Mouse (Mus musculus) kidney, embryonic 16.5 days (tissue): ENCODE results near the gene Zcchc4. TPM values are rescaled to one million over a fixed set of nuclear protein-coding genes. Genes with fewer than 3 reads are reported as not detected.

Source experiments
- ATAC-seq: fragments of 200-750 bp; cut with Nextera tagmentation; 2 replicates; pipeline ENCODE4 v1.8.0; 2017; ENCODE audit warnings: moderate TSS enrichment; ENCODE audit not compliant: low FRiP score, low TSS enrichment
- H3K27ac ChIP-seq: fragments of 300-500 bp; sonication (generic); 2 replicates; pipeline ENCODE4 v1.5.1; 2014; ENCODE audit warnings: low read length
- H3K27me3 ChIP-seq: fragments of 300-500 bp; sonication (generic); 2 replicates; pipeline ENCODE4 v1.6.1; 2014; ENCODE audit warnings: low read length, control low read depth, mixed read lengths; ENCODE audit not compliant: insufficient read depth
- H3K36me3 ChIP-seq: fragments of 300-500 bp; sonication (generic); 2 replicates; pipeline ENCODE4 v1.6.1; 2014; ENCODE audit warnings: low read length, control low read depth, mixed read lengths; ENCODE audit not compliant: insufficient read depth
- H3K4me1 ChIP-seq: fragments of 300-500 bp; sonication (generic); 2 replicates; pipeline ENCODE4 v1.6.1; 2014; ENCODE audit warnings: low read length, control low read depth, mixed read lengths; ENCODE audit not compliant: insufficient read depth
- H3K4me2 ChIP-seq: fragments of 300-500 bp; sonication (generic); replicated peaks from 2 replicates; pipeline ENCODE4 v1.6.1; 2014; ENCODE audit warnings: low read depth, low read length
- H3K4me3 ChIP-seq: fragments of 300-500 bp; sonication (generic); 2 replicates; pipeline ENCODE4 v1.5.1; 2014; ENCODE audit warnings: mild to moderate bottlenecking, low read length
- H3K9ac ChIP-seq: fragments of 300-500 bp; sonication (generic); replicated peaks from 2 replicates; pipeline ENCODE4 v1.6.1; 2014; ENCODE audit warnings: low read length
- H3K9me3 ChIP-seq: fragments of 300-500 bp; sonication (generic); 2 replicates; pipeline ENCODE4 v1.6.1; 2016; ENCODE audit warnings: low read length, control low read depth
- WGBS: fragments of 180-500 bp; shearing (Covaris S2); extraction: QIAGEN DNeasy Blood & Tissue Kit; methylation state at CpG from one replicate; pipeline ENCODE4 v1.1.7; 2014; 5-methylcytosine and 5-hydroxymethylcytosine counted together
- polyA plus RNA-seq: library from polyadenylated mRNA; unstranded; fragments of >200 nt; fragmentation: Nextera tagmentation; extraction: Ambion mirVana; gene quantifications from 2 replicates; pipeline ENCODE4 v1.2.1, GENCODE M21; 2015

The Zcchc4 gene
- polyA plus RNA-seq, result 15.8 and 18.3 TPM in 2 replicates

DNA sequence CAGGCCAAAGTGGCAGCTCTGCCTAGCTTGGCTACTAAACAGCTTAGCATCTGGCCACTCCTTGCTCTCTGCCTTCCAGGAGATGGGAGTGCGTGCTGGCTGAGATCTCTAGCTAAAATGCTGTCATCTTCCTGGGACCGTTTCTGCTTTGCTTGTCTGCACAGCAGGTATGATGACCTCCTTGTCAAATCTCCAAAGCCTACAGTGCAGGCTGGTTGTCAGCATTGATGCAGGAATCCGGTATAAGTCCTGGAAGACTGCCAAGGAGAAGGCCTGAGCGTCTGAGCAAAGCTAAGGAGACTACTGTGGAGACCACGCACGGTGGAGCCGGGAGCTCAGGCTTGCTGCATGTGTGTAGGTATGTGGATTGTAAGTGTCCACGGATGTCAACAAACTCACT, at the start of gene Zcchc4:
Gene Zcchc4, plus strand, starts transcription at position 173 of the 400 bp plus-strand sequence.
- Histone ChIP-seq H3K4me1 (no peaks in the 10 kb centered on the region), H3K9me3 (no peaks in the 10 kb centered on the region), H3K4me2 (no peak within 1 kb of the TSS), H3K4me3 (no peak within 1 kb of the TSS), H3K27me3 (no peaks in the 10 kb centered on the region), H3K27ac (no peak within 1 kb of the TSS), H3K9ac (no peak within 1 kb of the TSS), H3K36me3 (peaks cover 5% of the 10 kb centered on the region; the same call in 1 of the 2 replicates)
- no peak for ATAC-seq
- WGBS, result 73% methylated on average over 8 of the region's 8 CpGs

DNA sequence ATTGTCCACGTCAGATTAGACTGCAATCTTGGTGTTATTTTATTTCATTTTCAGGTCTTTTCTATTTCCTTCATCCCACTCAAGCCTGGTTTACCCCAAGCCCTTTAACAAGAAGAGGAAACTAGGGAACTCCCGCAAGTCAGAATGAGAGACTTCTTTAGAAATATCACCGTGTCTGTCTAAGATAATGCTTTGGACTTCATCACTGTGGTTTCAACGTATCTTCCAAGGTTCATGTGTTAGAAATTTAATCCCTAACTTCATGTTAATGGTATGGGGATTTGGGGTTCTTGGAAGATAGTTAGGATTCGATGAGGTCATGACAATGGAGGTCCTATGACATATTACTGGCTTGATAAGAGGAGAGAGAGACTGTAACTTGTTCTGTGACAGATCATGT, 47.5 kb upstream of the Zcchc4 start:
- Histone ChIP-seq H3K9ac (no peak overlapping the region), H3K4me1 (no peaks in the 10 kb centered on the region)
- ATAC-seq, result no peak

GRCm38 (mm10) chr5:52732811-52733210, 42.4 kb upstream of the Zcchc4 start:
- Histone ChIP-seq H3K36me3 (no peaks in the 10 kb centered on the region), H3K4me1 (no peaks in the 10 kb centered on the region), H3K9me3 (no peaks in the 10 kb centered on the region), H3K4me2 (no peak overlapping the region), H3K4me3 (no peak overlapping the region), H3K27ac (no peak overlapping the region), H3K9ac (no peak overlapping the region), H3K27me3 (no peaks in the 10 kb centered on the region)
- no peak for ATAC-seq
- WGBS, result 75% methylated on average over 4 of the region's 4 CpGs

More for the DNA sequence above, 47.5 kb upstream of the Zcchc4 start:
- H3K4me2 ChIP-seq, result no peak overlapping the region
- 82% methylated on average over 5 of the region's 5 CpGs for WGBS
- no peaks in the 10 kb centered on the region for H3K27me3 ChIP-seq
- no peaks in the 10 kb centered on the region for H3K36me3 ChIP-seq
- H3K27ac ChIP-seq, result no peak overlapping the region
- H3K9me3 ChIP-seq, result no peaks in the 10 kb centered on the region
- no peak overlapping the region for H3K4me3 ChIP-seq

DNA sequence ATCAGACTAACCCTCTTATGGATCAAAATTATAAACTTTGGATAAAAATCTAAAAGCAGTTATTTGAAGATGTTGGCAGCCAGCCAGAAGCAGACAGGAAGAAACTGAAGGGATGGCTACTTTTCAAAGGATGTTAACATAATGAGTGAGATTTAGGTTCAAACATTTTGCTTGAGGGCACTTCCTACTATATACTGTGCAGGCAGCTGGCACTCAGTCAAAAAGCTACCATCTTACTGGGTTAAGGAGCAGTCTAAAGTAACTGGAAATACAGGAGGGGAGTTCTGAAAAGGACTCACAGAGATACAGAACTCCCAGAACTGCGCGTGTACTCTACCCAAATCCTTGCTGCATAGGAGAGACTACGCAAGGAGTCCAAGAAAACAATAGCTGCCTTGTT, 39.2 kb upstream of the Zcchc4 start:
- Histone ChIP-seq H3K9ac (no peak overlapping the region), H3K36me3 (no peaks in the 10 kb centered on the region), H3K27ac (no peak overlapping the region), H3K4me2 (no peak overlapping the region), H3K4me3 (no peak overlapping the region), H3K27me3 (no peaks in the 10 kb centered on the region), H3K9me3 (no peaks in the 10 kb centered on the region), H3K4me1 (no peaks in the 10 kb centered on the region)
- ATAC-seq, result no peak
- 72% methylated on average over 3 of the region's 3 CpGs for WGBS

DNA sequence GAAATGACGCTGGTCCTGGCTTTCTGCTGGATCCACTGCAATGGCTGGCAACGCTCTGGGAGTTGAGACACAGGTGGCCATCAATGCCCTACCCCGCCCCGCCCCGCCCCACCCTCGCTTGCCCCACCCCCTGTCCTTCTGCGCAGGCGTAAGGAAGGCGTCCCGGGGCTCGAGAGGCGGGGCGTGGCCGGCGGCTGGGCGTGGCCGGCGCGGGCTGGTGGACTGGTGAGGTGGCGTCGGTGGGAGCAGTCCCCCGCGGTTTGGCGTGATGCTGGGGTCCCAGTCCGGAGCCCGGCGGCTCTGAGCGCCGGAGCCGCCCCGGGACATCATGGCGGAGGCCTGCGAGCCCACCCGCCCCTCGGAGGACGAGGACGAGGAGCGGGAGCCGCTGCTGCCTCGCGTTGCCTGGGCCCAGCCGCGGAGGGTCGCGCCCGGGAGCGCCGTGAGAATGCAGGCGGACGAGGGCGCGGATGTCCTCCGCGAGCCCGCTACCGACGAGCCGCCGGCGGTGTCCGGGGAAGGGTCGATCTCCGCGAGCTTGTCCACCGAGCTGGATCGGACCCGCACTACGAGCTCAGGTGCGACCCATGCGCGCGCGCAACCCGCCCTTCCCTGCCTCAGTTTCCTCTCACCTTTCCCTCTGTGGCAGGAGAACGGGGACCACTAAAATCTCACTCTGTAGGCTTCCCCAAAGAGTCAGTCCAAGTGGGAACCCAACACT, 33.7 kb upstream of the Zcchc4 start, which contains the start of gene Pi4k2b:
Gene Pi4k2b, plus strand, starts transcription at position 184 of the 721 bp plus-strand sequence.
- H3K27me3 ChIP-seq, result no peaks in the 10 kb centered on the region

DNA sequence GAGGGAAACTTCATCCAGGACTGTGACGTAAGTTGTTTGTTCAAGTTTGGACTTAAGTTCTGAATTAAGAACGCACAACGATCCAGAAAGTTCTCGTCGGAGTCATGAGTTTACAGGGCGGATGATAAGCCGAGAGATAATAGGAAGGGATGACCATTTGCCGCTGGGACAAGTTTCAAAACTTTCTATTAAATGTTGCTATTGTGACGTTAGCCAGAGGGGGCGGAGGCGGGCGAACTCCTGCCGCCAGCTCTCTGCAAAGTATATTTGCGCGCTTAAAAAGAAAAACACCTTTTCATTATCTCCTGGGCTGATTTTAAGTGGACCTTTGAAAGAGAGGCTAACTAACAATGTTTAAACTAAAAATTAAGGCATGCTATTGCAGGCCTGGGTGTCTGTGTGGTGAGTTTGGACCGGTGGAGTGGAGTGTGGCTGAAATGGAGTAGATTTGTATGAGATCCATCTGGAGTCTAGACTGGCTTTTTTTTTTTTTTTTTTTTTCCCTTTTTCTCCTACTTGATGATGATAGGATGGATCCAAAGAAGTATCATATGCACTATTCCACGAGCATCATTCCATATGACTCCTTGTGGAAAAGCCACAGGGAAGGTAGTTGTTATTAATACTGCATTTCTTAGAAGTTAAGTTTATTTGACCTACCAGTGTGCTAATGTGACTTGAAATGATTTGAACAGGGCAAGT, 32.9 kb upstream of the Zcchc4 start:
- H3K27ac ChIP-seq, result peak overlapping the region; percentile 78
- no peaks in the 10 kb centered on the region for H3K27me3 ChIP-seq
- ATAC-seq, result peak; percentile 52; the same call in 1 of the 2 replicates
- peak overlapping the region; percentile 90 for H3K9ac ChIP-seq
- H3K4me2 ChIP-seq, result peak overlapping the region; percentile 67
- H3K9me3 ChIP-seq, result no peaks in the 10 kb centered on the region
- 0 out of 2 replicates have a peak, but pooled peaks cover 6% of the 10 kb centered on the region for H3K36me3 ChIP-seq
- WGBS, result 2% methylated on average over 17 of the region's 17 CpGs
- H3K4me1 ChIP-seq, result peaks cover 9% of the 10 kb centered on the region
- peak overlapping the region; percentile 88 for H3K4me3 ChIP-seq

More for the DNA sequence above, 33.7 kb upstream of the Zcchc4 start, which contains the start of gene Pi4k2b:
- Histone ChIP-seq H3K9ac (peak within 1 kb of the TSS; percentile 90), H3K4me1 (peaks cover 9% of the 10 kb centered on the region), H3K4me3 (peak within 1 kb of the TSS; percentile 88), H3K4me2 (peak within 1 kb of the TSS; percentile 67), H3K27ac (peak within 1 kb of the TSS; percentile 78), H3K36me3 (0 out of 2 replicates have a peak, but pooled peaks cover 6% of the 10 kb centered on the region), H3K9me3 (no peaks in the 10 kb centered on the region)
- peak; percentile 96 for ATAC-seq
- under 1% methylated on average over 46 of the region's 75 CpGs for WGBS

GRCm38 (mm10) chr5:52743231-52743630, 32.0 kb upstream of the Zcchc4 start:
- Histone ChIP-seq H3K9me3 (no peaks in the 10 kb centered on the region), H3K36me3 (0 out of 2 replicates have a peak, but pooled peaks cover 6% of the 10 kb centered on the region), H3K4me3 (peak overlapping the region; percentile 88; the same call in 1 of the 2 replicates), H3K4me1 (peaks cover 13% of the 10 kb centered on the region), H3K4me2 (peak overlapping the region; percentile 67), H3K27ac (no peak overlapping the region), H3K9ac (no peak overlapping the region), H3K27me3 (no peaks in the 10 kb centered on the region)
- ATAC-seq, result no peak
- 45% methylated on average over 4 of the region's 4 CpGs for WGBS

- H3K4me1 ChIP-seq, result peaks cover 28% of the 10 kb centered on the region
- no peak for ATAC-seq
- no peak overlapping the region for H3K4me2 ChIP-seq
- H3K27me3 ChIP-seq, result no peaks in the 10 kb centered on the region
- 0 out of 2 replicates have a peak, but pooled peaks cover 6% of the 10 kb centered on the region for H3K36me3 ChIP-seq
- H3K27ac ChIP-seq, result no peak overlapping the region
- no peak overlapping the region for H3K4me3 ChIP-seq
- H3K9ac ChIP-seq, result no peak overlapping the region
- H3K9me3 ChIP-seq, result no peaks in the 10 kb centered on the region
Measured at GRCm38 (mm10) chr5:52746920-52747319, 28.3 kb upstream of the Zcchc4 start.

- Histone ChIP-seq H3K36me3 (0 out of 2 replicates have a peak, but pooled peaks cover 6% of the 10 kb centered on the region), H3K9me3 (no peaks in the 10 kb centered on the region), H3K27me3 (no peaks in the 10 kb centered on the region), H3K4me2 (no peak overlapping the region), H3K9ac (no peak overlapping the region), H3K4me1 (peaks cover 19% of the 10 kb centered on the region), H3K4me3 (no peak overlapping the region), H3K27ac (no peak overlapping the region)
- no peak for ATAC-seq
- WGBS, result 65% methylated on average over 5 of the region's 5 CpGs
Measured at GRCm38 (mm10) chr5:52748732-52749131, 26.5 kb upstream of the Zcchc4 start.
